Mouse (Mus musculus): ENCODE data around the gene Hmox1.

- no peak for TF ChIP-seq CTCF (conservative IDR thresholded peaks at IDR 0.05; ENCODE audit: low read length)
- no peak for TF ChIP-seq POU5F1 (IDR thresholded peaks at IDR 0.05; ENCODE audit: borderline replicate concordance, low read length)
- no peak for TF ChIP-seq NANOG (IDR thresholded peaks at IDR 0.05; ENCODE audit: borderline replicate concordance, low read length)
Observed at GRCm38 (mm10) chr8:75118505-75118904, 25.1 kb downstream of the Hmox1 start.

Data from E14TG2a.4 (cell line).